Mouse (Mus musculus): Measurements from ENCODE around the gene Bag5. TPM values are rescaled to one million over a fixed set of nuclear protein-coding genes. Genes with fewer than 3 reads are reported as not detected.
"Not testable (repeated sequence)": the region's sequence is repeated elsewhere in the genome, so short reads cannot be mapped to it uniquely, and the experiment has no call there.

The Bag5 gene
- polyA plus RNA-seq, 2 experiments, result 9.8 to 15.2 TPM

DNA sequence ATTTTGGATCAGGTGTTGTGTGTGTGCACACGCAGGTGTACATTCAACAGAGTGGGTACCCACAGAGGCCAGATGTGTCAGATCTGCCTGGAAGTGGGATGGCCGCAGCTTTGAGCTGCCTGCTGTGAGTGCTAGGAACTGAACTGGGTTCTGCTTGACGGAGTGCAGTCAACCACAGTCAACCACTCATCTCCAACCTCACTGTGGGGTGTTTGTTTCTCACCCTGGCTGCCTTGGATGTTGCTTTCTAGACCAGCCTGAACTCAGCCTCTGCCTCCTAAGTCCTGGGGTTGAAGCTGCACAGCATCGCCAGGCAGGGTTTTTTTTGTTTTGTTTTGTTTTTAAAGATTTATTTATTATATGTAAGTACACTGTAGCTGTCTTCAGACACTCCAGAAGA is 7.2 kb upstream of the Bag5 start:
- Histone ChIP-seq H3K4me1 (replicated peaks; ENCODE audit: control insufficient read depth in 2 of 2, insufficient read depth in 2 of 2, low read length in 1 of 2) (0 out of 4 replicates have a peak, but pooled peaks cover 0 to 3% of the 10 kb centered on the region in 2 experiments), H3K4me3 (ENCODE audit: insufficient read depth in 1 of 2, low read depth in 2 of 2, low read length in 2 of 2) (no peak overlapping the region), H3K9me3 (ENCODE audit: control insufficient read depth, low read length) (no peaks in the 10 kb centered on the region), H3K4me2 (ENCODE audit: low read depth) (no peak overlapping the region), H3K27me3 (ENCODE audit: control insufficient read depth, insufficient read depth, low read length) (no peaks in the 10 kb centered on the region), H3K36me3 (replicated peaks; ENCODE audit: control insufficient read depth, insufficient read depth, low read depth) (no peaks in the 10 kb centered on the region; the same call in 1 of the 2 replicates), H3K9ac (replicated peaks) (no peak overlapping the region), H3K27ac (no peak overlapping the region)
- 72% methylated on average over 4 of the region's 4 CpGs for WGBS (ENCODE audit: insufficient replicate concordance)
- ATAC-seq (ENCODE audit: insufficient read depth) (no peak), DNase-seq (ENCODE audit: low read depth in 3 of 3, low spot score in 3 of 3) (no peak)
- no peak for TF ChIP-seq CTCF (IDR thresholded peaks at IDR 0.05; ENCODE audit: low read depth)
- TF ChIP-seq EP300 (IDR thresholded peaks at IDR 0.05; ENCODE audit: low read depth), result no peak

DNA sequence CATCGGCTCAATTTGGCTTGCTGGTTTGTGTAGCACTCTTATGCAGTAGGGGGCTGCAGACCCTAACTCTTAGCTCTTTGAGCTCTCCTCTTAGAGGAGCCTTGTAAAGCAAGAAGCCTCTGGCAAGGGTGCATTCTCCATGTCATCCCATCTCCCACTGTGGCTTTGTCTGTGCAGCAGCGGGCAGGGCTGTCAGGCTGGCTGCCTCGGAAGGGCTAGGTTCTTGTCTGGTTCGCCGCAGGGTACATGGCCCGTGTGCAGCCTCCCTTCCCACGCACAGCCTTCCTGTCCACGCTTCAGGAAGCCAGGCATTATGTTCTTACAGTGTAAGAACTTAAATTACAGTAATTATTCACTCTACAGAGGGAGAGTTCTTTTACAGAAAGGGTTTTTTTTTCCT is 5.6 kb upstream of the Bag5 start:
- Histone ChIP-seq H3K27me3 (ENCODE audit: control insufficient read depth, insufficient read depth, low read length) (no peaks in the 10 kb centered on the region), H3K4me2 (ENCODE audit: low read depth) (no peak overlapping the region), H3K4me1 (replicated peaks; ENCODE audit: control insufficient read depth in 2 of 2, insufficient read depth in 2 of 2, low read length in 1 of 2) (peaks cover 0 to 8% of the 10 kb centered on the region in 2 experiments; a peak in 3 of 4 replicates), H3K9me3 (ENCODE audit: control insufficient read depth, low read length) (no peaks in the 10 kb centered on the region), H3K4me3 (ENCODE audit: insufficient read depth in 1 of 2, low read depth in 2 of 2, low read length in 2 of 2) (no peak overlapping the region), H3K27ac (no peak overlapping the region), H3K36me3 (replicated peaks; ENCODE audit: control insufficient read depth, insufficient read depth, low read depth) (no peaks in the 10 kb centered on the region; the same call in 1 of the 2 replicates), H3K9ac (replicated peaks) (no peak overlapping the region)
- DNase-seq (ENCODE audit: low read depth in 3 of 3, low spot score in 3 of 3) (no peak), ATAC-seq (ENCODE audit: insufficient read depth) (no peak)
- no peak for TF ChIP-seq CTCF (IDR thresholded peaks at IDR 0.05; ENCODE audit: low read depth)
- TF ChIP-seq EP300 (IDR thresholded peaks at IDR 0.05; ENCODE audit: low read depth), result no peak
- WGBS (ENCODE audit: insufficient replicate concordance), result 71% methylated on average over 8 of the region's 8 CpGs

DNA sequence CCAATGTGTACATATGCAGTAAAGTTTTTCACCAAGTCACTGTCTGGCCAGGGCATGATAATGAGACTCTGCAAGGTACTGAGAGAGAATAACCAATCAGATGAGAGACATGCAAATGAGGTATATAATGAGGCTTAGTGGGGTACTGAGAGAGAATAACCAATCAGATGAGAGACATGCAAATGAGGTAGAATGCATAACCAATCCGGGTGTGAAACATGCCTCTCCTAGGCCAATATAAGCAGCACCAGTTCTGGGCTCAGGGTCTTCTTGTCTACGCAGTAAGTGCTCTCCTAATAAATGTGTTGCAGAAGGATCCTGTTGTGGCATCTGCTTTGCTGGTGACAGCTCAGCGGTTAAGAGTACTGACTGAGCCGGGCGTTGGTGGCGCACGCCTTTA is 3.4 kb upstream of the Bag5 start:
- ATAC-seq (ENCODE audit: insufficient read depth) (no peak; the same call in 1 of the 2 replicates), DNase-seq (ENCODE audit: low read depth in 3 of 3, low spot score in 3 of 3) (no peak)
- H3K4me2 ChIP-seq (ENCODE audit: low read depth), result no peak overlapping the region
- H3K36me3 ChIP-seq (replicated peaks; ENCODE audit: control insufficient read depth, insufficient read depth, low read depth), result no peaks in the 10 kb centered on the region
- WGBS (ENCODE audit: insufficient replicate concordance), result 91% methylated on average over 7 of the region's 7 CpGs
- H3K27me3 ChIP-seq (ENCODE audit: control insufficient read depth, insufficient read depth, low read length), result no peaks in the 10 kb centered on the region
- H3K9me3 ChIP-seq (ENCODE audit: control insufficient read depth, low read length), result no peaks in the 10 kb centered on the region
- H3K9ac ChIP-seq (replicated peaks), result no peak overlapping the region
- no peak overlapping the region for H3K27ac ChIP-seq
- no peak for TF ChIP-seq EP300 (IDR thresholded peaks at IDR 0.05; ENCODE audit: low read depth)
- TF ChIP-seq CTCF (IDR thresholded peaks at IDR 0.05; ENCODE audit: low read depth), result no peak
- H3K4me1 ChIP-seq (replicated peaks; ENCODE audit: control insufficient read depth in 2 of 2, insufficient read depth in 2 of 2, low read length in 1 of 2), result peaks cover 0 to 16% of the 10 kb centered on the region in 2 experiments
- H3K4me3 ChIP-seq (ENCODE audit: insufficient read depth in 1 of 2, low read depth in 2 of 2, low read length in 2 of 2), result no peak overlapping the region

DNA sequence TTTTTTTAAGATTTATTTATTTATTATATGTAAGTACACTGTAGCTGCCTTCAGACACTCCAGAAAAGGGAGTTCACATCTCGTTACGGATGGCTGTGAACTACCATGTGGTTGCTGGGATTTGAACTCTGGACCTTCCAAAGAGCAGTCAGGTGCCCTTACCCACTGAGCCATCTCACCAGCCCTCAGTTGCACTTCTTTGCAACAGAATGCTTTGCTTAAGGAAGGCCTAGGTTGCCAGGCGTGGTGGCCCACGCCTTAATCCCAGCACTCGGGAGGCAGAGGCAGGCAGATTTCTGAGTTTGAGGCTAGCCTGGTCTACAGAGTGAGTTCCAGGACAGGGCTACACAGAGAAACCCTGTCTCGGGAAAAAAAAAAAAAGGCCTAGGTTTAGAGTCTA is 823 bp upstream of the Bag5 start:
- DNase-seq (ENCODE audit: low read depth in 3 of 3, low spot score in 3 of 3); H3K9ac ChIP-seq (replicated peaks); H3K27me3 ChIP-seq (ENCODE audit: control insufficient read depth, insufficient read depth, low read length); H3K9me3 ChIP-seq (ENCODE audit: control insufficient read depth, low read length); H3K27ac ChIP-seq; ATAC-seq (ENCODE audit: insufficient read depth): not testable (repeated sequence)
- Histone ChIP-seq H3K36me3 (replicated peaks; ENCODE audit: control insufficient read depth, insufficient read depth, low read depth) (peaks cover 23% of the 10 kb centered on the region), H3K4me2 (ENCODE audit: low read depth) (peak overlapping the region; percentile 86), H3K4me3 (ENCODE audit: insufficient read depth in 1 of 2, low read depth in 2 of 2, low read length in 2 of 2) (peak overlapping the region; percentile 26 to 89; a peak in 3 of 4 replicates), H3K4me1 (replicated peaks; ENCODE audit: control insufficient read depth in 2 of 2, insufficient read depth in 2 of 2, low read length in 1 of 2) (peaks cover 0 to 16% of the 10 kb centered on the region in 2 experiments)
- 65% methylated on average over 6 of the region's 6 CpGs for WGBS (ENCODE audit: insufficient replicate concordance)

DNA sequence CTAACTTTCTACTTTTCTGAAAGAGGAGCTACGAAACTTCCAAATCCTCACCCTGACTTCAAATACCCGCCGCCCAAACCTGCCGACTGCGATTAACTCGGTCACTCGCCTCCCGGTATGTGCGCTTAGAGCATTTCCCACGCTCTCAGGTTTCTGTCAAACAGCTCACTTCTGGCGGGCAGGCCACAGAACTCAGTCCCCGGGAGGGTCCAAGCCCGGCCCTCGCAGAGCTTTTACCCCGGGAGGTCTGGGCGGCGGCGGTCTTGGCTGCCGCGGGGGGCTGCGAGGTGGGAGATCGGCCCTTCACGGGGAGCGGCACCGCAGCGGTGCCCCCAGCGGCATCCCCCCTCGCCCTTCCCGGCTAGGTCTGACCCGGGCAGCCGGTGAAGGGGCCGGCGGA is 581 bp downstream of the Bag5 start:
- peak; percentile 19; the same call in 1 of the 2 replicates for ATAC-seq (ENCODE audit: insufficient read depth)
- H3K4me3 ChIP-seq (ENCODE audit: insufficient read depth in 1 of 2, low read depth in 2 of 2, low read length in 2 of 2), result peak overlapping the region; percentile 89 to 95

More for the DNA sequence above, 581 bp downstream of the Bag5 start:
- Histone ChIP-seq H3K9me3 (ENCODE audit: control insufficient read depth, low read length) (no peaks in the 10 kb centered on the region), H3K4me2 (ENCODE audit: low read depth) (peak overlapping the region; percentile 86), H3K36me3 (replicated peaks; ENCODE audit: control insufficient read depth, insufficient read depth, low read depth) (peaks cover 23% of the 10 kb centered on the region), H3K9ac (replicated peaks) (peak overlapping the region; percentile 87), H3K27ac (no peak overlapping the region; the same call in 1 of the 2 replicates), H3K4me1 (replicated peaks; ENCODE audit: control insufficient read depth in 2 of 2, insufficient read depth in 2 of 2, low read length in 1 of 2) (peaks cover 0 to 16% of the 10 kb centered on the region in 2 experiments), H3K27me3 (ENCODE audit: control insufficient read depth, insufficient read depth, low read length) (no peaks in the 10 kb centered on the region)
- WGBS (ENCODE audit: insufficient replicate concordance), result 2% methylated on average over 29 of the region's 33 CpGs
- TF ChIP-seq EP300 (IDR thresholded peaks at IDR 0.05; ENCODE audit: low read depth), result no peak
- no peak for TF ChIP-seq CTCF (IDR thresholded peaks at IDR 0.05; ENCODE audit: low read depth)
- no peak for DNase-seq (ENCODE audit: low read depth in 3 of 3, low spot score in 3 of 3)

All from liver, embryonic 14.5 days (tissue).